Mouse (Mus musculus) hindbrain, embryonic 14.5 days (tissue): ENCODE data around the gene Nr1h4. TPM values are rescaled to one million over a fixed set of nuclear protein-coding genes. Genes with fewer than 3 reads are reported as not detected.
A peak's percentile ranks its signal among the peaks of the same experiment; 100 is the strongest.
"Not testable (repeated sequence)": the region's sequence is repeated elsewhere in the genome, so short reads cannot be mapped to it uniquely, and the experiment has no call there.

Experiments used
- ATAC-seq: fragments of 200-750 bp; cut with Nextera tagmentation; 2 replicates; pipeline ENCODE4 v1.8.0; 2017; ENCODE audit warnings: moderate number of reproducible peaks, mild to moderate bottlenecking, moderate TSS enrichment, moderate library complexity; ENCODE audit not compliant: low FRiP score
- DNase-seq: peaks from one replicate; pipeline ENCODE4 v3.0.0-alpha.2; 2015; ENCODE audit warnings: low spot score
- H3K27ac ChIP-seq: fragments of 300-500 bp; sonication (generic); 2 replicates; pipeline ENCODE4 v1.5.1; 2014; ENCODE audit warnings: mild to moderate bottlenecking, moderate library complexity
- H3K27me3 ChIP-seq: fragments of 300-500 bp; sonication (generic); 2 replicates; pipeline ENCODE4 v1.6.1; 2014; ENCODE audit warnings: mild to moderate bottlenecking, low read length, mixed read lengths; ENCODE audit not compliant: control insufficient read depth, insufficient read depth
- H3K36me3 ChIP-seq: fragments of 300-500 bp; sonication (generic); replicated peaks from 2 replicates; pipeline ENCODE4 v1.6.1; 2014; ENCODE audit not compliant: control insufficient read depth, insufficient read depth
- H3K4me1 ChIP-seq: fragments of 300-500 bp; sonication (generic); replicated peaks from 2 replicates; pipeline ENCODE4 v1.6.1; 2014; ENCODE audit warnings: antibody characterized with exemption, low read length, mixed read lengths; ENCODE audit not compliant: control insufficient read depth, insufficient read depth
- H3K4me2 ChIP-seq: fragments of 300-500 bp; sonication (generic); replicated peaks from 2 replicates; pipeline ENCODE4 v1.6.1; 2014; ENCODE audit warnings: mild to moderate bottlenecking, moderate library complexity
- H3K4me3 ChIP-seq: fragments of 300-500 bp; sonication (generic); replicated peaks from 2 replicates; pipeline ENCODE4 v1.5.1; 2014; ENCODE audit warnings: mild to moderate bottlenecking, low read length
- H3K9ac ChIP-seq: fragments of 300-500 bp; sonication (generic); 2 replicates; pipeline ENCODE4 v1.6.1; 2014
- H3K9me3 ChIP-seq: fragments of 300-500 bp; sonication (generic); 2 replicates; pipeline ENCODE4 v1.6.1; 2016; ENCODE audit warnings: low read length; ENCODE audit not compliant: control insufficient read depth
- WGBS: fragments of 180-500 bp; shearing (Covaris S2); extraction: QIAGEN DNeasy Blood & Tissue Kit; methylation state at CpG from one replicate; pipeline ENCODE4 v1.1.7; 2014; 5-methylcytosine and 5-hydroxymethylcytosine counted together
- polyA plus RNA-seq: library from polyadenylated mRNA; unstranded; fragments of >200 nt; fragmentation: Nextera tagmentation; extraction: Ambion mirVana; gene quantifications from 2 replicates; pipeline ENCODE4 v1.2.1, GENCODE M21; 2014

Nr1h4 gene
- polyA plus RNA-seq, 1 experiment from 2014 or later: 0.12 TPM

- H3K9me3 ChIP-seq, H3K27me3 ChIP-seq, H3K4me2 ChIP-seq, DNase-seq, ATAC-seq, H3K4me3 ChIP-seq, H3K27ac ChIP-seq, H3K9ac ChIP-seq, H3K4me1 ChIP-seq, H3K36me3 ChIP-seq: not testable (repeated sequence)
- 88% methylated on average over 13 of the region's 13 CpGs for WGBS
Observed at GRCm38 (mm10) chr10:89554885-89555284, 21.5 kb upstream of the Nr1h4 start.

DNA sequence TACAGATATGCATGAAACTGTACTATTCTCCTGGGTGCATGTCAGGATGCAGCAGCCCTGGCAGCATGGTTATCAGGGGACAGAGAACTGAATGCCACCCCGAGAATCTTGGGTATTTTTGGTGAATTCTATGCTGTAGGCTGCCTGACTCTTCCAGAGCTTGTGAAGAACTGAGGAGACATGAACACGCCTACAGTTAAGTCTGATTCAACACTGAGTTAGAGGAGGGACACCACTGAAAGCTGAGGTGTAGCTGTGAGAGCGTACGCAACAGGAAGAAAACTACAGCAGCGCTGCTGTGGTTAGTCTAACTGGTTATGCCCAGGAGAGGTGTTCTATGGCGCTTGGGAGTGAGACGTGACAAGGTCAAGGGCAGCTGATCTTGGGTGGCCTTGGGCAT is 20.5 kb upstream of the Nr1h4 start:
- not testable (repeated sequence) for H3K27me3 ChIP-seq, H3K4me2 ChIP-seq, H3K4me1 ChIP-seq, H3K27ac ChIP-seq, DNase-seq, H3K36me3 ChIP-seq, ATAC-seq, H3K4me3 ChIP-seq, H3K9ac ChIP-seq, H3K9me3 ChIP-seq
- 92% methylated on average over 7 of the region's 7 CpGs for WGBS

DNA sequence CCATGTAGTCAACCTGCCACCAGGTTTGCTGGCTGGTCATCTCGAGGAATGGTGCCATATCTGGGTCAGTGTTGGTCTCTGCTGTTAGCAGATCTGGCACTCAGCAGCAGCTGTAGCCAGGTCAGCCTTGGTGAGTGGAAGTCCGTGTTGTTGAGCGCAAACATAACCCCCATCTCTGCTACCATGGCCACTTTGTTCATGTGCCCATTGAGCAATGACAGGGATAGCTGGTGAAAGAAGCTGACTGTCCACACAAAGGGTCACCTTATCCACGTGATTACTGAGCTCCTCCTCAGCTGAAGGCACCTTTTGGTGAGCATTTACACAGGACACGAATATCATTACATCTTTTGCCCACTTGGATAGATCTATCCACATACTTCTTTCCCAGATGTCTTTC is 19.6 kb upstream of the Nr1h4 start:
- no peaks in the 10 kb centered on the region for H3K9me3 ChIP-seq
- H3K4me2 ChIP-seq: no peak overlapping the region
- no peak overlapping the region for H3K9ac ChIP-seq
- DNase-seq (no peak), ATAC-seq (no peak)
- no peaks in the 10 kb centered on the region for H3K4me1 ChIP-seq
- no peaks in the 10 kb centered on the region for H3K27me3 ChIP-seq
- no peaks in the 10 kb centered on the region for H3K36me3 ChIP-seq
- H3K4me3 ChIP-seq: no peak overlapping the region
- 88% methylated on average over 5 of the region's 5 CpGs for WGBS
- no peak overlapping the region for H3K27ac ChIP-seq

GRCm38 (mm10) chr10:89551657-89552056 is 18.3 kb upstream of the Nr1h4 start:
- no peaks in the 10 kb centered on the region for H3K36me3 ChIP-seq
- WGBS: 86% methylated on average over 4 of the region's 4 CpGs
- DNase-seq: no peak

GRCm38 (mm10) chr10:89548028-89548427 is 14.6 kb upstream of the Nr1h4 start:
- Histone ChIP-seq H3K27me3 (no peaks in the 10 kb centered on the region), H3K9me3 (no peaks in the 10 kb centered on the region), H3K4me1 (0 out of 2 replicates have a peak, but pooled peaks cover 4% of the 10 kb centered on the region), H3K27ac (peak overlapping the region; percentile 73; the same call in 1 of the 2 replicates), H3K9ac (no peak overlapping the region), H3K4me2 (no peak overlapping the region), H3K36me3 (no peaks in the 10 kb centered on the region), H3K4me3 (no peak overlapping the region)
- 32% methylated on average over 6 of the region's 6 CpGs for WGBS
- ATAC-seq (peak; percentile 82), DNase-seq (peak; percentile 56)

More at GRCm38 (mm10) chr10:89551657-89552056, 18.3 kb upstream of the Nr1h4 start:
- no peak overlapping the region for H3K27ac ChIP-seq
- 0 out of 2 replicates have a peak, but pooled peaks cover 4% of the 10 kb centered on the region for H3K4me1 ChIP-seq
- H3K9ac ChIP-seq: no peak overlapping the region
- no peak for ATAC-seq
- H3K9me3 ChIP-seq: no peaks in the 10 kb centered on the region
- H3K4me2 ChIP-seq: no peak overlapping the region
- no peaks in the 10 kb centered on the region for H3K27me3 ChIP-seq
- no peak overlapping the region for H3K4me3 ChIP-seq

GRCm38 (mm10) chr10:89546989-89547388 is 13.6 kb upstream of the Nr1h4 start:
- DNase-seq (no peak), ATAC-seq (no peak)
- H3K36me3 ChIP-seq: no peaks in the 10 kb centered on the region
- H3K4me1 ChIP-seq: 0 out of 2 replicates have a peak, but pooled peaks cover 4% of the 10 kb centered on the region
- no peak overlapping the region for H3K4me2 ChIP-seq
- 95% methylated on average over 2 of the region's 2 CpGs for WGBS
- no peak overlapping the region for H3K9ac ChIP-seq
- H3K27ac ChIP-seq: no peak overlapping the region
- no peaks in the 10 kb centered on the region for H3K9me3 ChIP-seq
- H3K27me3 ChIP-seq: no peaks in the 10 kb centered on the region
- no peak overlapping the region for H3K4me3 ChIP-seq

- Histone ChIP-seq H3K9me3 (no peaks in the 10 kb centered on the region), H3K4me3 (no peak overlapping the region), H3K27me3 (no peaks in the 10 kb centered on the region), H3K27ac (no peak overlapping the region), H3K4me2 (no peak overlapping the region), H3K4me1 (0 out of 2 replicates have a peak, but pooled peaks cover 4% of the 10 kb centered on the region), H3K36me3 (no peaks in the 10 kb centered on the region), H3K9ac (no peak overlapping the region)
- ATAC-seq: no peak
- WGBS: 80% methylated on average over 6 of the region's 6 CpGs
- no peak for DNase-seq
Observed at GRCm38 (mm10) chr10:89543867-89544266, 10.5 kb upstream of the Nr1h4 start.

- Histone ChIP-seq H3K36me3 (no peaks in the 10 kb centered on the region), H3K4me3 (no peak overlapping the region), H3K9me3 (no peaks in the 10 kb centered on the region), H3K27me3 (no peaks in the 10 kb centered on the region), H3K9ac (no peak overlapping the region), H3K27ac (no peak overlapping the region), H3K4me2 (no peak overlapping the region), H3K4me1 (no peaks in the 10 kb centered on the region)
- WGBS: 85% methylated on average over 3 of the region's 3 CpGs
- ATAC-seq (no peak), DNase-seq (no peak)
Observed at GRCm38 (mm10) chr10:89542321-89542720, 8.9 kb upstream of the Nr1h4 start.

DNA sequence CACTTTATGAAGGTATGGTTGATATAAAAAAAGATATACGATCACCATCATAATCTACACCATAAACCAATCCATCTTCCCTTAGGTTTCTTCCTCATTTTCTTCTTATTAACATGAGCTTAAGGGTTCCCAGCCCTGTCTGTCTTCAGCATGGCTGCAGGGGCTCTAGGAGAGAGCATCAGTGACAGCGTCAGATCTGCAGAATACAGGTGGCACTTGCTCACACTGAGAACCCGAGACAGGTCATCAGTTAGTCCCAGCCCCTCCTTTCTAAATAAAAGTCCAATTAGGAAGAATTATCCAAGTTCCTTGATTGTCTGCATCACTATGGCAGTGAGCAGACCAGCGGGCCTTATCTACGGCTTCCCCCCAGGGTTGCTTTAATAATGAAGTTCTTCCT is 934 bp downstream of the Nr1h4 start:
- H3K4me1 ChIP-seq: 0 out of 2 replicates have a peak, but pooled peaks cover 5% of the 10 kb centered on the region
- DNase-seq: no peak
- no peaks in the 10 kb centered on the region for H3K27me3 ChIP-seq
- no peaks in the 10 kb centered on the region for H3K36me3 ChIP-seq
- H3K9me3 ChIP-seq: no peaks in the 10 kb centered on the region
- ATAC-seq: no peak
- 79% methylated on average over 5 of the region's 5 CpGs for WGBS
- no peak overlapping the region for H3K27ac ChIP-seq
- no peak overlapping the region for H3K4me3 ChIP-seq
- H3K4me2 ChIP-seq: no peak overlapping the region
- H3K9ac ChIP-seq: no peak overlapping the region

GRCm38 (mm10) chr10:89531976-89532375 is 1.4 kb downstream of the Nr1h4 start:
- no peak for ATAC-seq
- Histone ChIP-seq H3K36me3 (no peaks in the 10 kb centered on the region), H3K27me3 (no peaks in the 10 kb centered on the region), H3K27ac (no peak overlapping the region), H3K4me1 (0 out of 2 replicates have a peak, but pooled peaks cover 5% of the 10 kb centered on the region), H3K9me3 (no peaks in the 10 kb centered on the region), H3K9ac (no peak overlapping the region), H3K4me2 (no peak overlapping the region), H3K4me3 (no peak overlapping the region)
- DNase-seq: no peak
- WGBS: 90% methylated on average over 2 of the region's 2 CpGs
